Mouse (Mus musculus): ENCODE measurements around the gene Caml.
"Not testable (repeated sequence)": the region's sequence is repeated elsewhere in the genome, so short reads cannot be mapped to it uniquely, and the experiment has no call there.

The Caml gene

DNA sequence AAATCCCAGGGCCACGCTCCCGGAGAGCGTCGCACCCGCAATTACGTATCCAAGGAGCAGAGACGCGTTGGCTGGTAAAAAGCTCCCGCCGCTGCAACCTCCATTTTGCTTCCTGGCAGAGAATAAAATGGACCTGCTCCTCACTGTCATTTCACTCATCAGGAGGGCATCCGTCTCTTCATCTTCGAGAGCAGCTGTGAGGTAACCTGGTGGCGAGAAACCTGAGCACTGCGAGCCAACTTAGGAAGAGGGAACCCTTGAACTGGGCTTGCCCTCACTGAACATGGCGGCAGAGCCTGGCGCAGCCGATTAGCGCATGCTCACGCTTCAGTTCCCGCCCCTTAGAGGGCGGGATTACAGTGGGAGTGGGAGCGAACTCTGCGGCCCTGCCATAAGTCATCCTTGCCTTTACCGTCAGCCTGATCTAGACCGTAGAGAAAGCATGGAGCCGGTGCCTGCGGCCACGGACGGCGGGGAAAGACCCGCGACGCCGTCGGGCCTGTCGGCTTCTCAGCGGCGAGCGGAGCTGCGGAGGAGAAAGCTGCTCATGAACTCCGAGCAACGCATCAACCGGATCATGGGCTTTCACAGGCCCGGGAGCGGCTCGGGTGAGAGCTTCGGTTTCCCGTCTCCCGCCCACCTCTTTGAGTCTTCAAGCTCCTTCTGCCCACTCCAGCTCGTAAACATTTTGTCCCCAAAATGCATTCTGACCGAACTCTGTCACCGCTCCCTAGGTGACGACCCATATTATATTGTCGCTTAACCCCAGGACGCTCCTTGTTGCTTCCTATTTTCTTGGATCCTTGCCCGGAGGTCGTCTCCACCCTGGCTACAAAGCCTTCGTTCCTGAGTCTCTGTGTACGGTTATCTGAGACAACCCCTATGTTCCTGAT is at the start of gene Caml:
TSS of gene Caml (plus strand) at position 357 of the 893 bp plus-strand sequence.
- peak; percentile 76 to 83 for DNase-seq (ENCODE audit: low spot score in 2 of 2)

DNA sequence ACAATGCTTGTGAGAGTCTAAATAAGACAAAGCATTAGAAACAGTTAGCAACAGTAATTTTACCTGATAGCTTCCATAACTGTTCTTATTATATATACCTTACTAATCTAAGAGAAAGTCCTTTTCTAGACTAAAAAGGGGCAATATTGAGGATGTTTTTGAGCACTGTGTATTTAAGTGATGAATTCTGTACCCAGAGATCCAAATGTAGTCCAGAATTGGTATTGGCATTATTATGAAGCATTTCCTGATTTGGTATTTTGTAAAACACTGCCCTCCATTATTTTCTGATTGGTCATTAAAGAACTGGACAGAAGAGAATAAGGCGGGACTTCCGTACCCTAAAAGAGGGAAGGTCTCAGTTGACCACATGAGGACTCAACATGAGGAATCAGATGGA is 49.4 kb upstream of the Caml start, which contains the start of gene Tmed9:
TSS of gene Tmed9 (plus strand) at position 301 of the 400 bp plus-strand sequence.
- no peak for DNase-seq (ENCODE audit: low spot score in 2 of 2)

DNA sequence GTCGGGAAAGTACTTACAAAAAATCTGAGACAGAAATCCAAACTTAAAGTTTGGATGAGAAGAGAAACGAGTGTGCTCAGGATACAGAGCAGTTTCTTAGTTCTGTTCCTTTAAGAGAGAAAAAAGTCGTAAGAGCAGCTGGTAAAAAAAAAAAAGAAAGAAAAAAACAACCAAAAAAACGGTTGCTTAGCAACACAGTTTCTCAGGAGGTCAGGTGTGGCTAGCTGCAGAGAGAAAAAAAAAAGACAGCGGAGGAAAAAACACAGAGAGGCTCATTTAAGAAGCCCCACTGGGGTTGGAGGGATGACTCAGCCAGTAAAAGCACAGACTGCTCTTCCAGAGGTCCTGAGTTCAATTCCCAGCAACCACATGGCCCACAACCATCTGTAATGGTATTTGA is 48.5 kb upstream of the Caml start:
- DNase-seq (ENCODE audit: low spot score in 2 of 2) = no peak

DNA sequence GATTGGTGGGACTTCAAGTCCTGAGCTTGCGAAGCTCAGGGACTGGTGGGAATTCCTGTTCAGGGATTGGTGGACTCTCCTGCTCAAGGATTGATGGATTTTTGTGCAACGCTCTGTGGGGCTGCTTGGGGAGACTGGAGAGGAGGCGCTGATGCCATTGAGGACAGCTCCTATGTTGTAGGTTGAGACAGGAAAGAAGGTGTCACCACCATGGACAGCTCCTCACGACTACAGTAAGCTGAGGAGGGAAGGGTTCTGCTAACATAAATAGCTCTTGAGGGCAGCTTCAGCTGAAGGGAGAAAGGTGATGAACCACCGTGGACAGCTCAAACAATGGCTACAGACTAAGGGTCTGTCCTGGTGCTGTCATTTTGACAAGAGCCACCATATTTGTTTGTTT is 46.9 kb upstream of the Caml start:
- DNase-seq (ENCODE audit: low spot score in 2 of 2) = no peak

DNA sequence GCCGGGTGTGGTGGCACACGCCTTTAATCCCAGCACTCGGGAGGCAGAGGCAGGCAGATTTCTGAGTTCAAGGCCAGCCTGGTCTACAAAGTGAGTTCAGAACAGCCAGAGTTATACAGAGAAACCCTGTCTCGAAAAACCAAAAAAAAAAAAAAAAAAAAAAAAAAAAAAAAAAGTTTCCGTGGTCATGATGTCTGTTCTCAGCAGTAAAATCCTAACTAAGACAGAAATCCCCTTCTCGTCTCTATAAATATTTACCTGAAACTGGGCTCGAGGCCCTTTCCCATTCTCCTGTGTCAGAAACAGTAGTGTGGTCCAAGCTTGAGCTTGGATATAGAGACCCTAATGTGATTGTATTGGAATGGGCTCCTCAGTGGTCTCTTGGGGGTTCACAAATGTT is 45.9 kb upstream of the Caml start:
- DNase-seq (ENCODE audit: low spot score in 2 of 2) = not testable (repeated sequence)

DNA sequence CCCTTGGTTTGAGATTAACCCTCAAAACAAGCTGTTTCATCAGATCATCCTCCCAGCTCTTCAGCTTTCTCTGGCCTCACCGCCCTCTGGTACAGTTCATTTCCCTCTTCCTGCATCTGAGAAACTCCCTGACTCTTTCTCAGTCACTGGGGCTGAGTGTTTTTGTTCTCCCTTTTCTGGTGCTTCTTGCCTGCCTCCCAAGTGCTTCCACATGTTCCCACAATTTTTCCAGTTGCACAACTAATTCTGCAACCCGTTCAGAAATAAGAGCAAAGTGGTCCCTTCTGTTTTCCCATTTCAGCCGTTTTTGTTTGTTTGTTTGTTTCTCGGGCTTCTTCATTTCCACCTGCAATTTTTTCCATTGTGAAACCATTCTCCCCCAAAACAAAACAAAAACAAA is 44.7 kb upstream of the Caml start:
- DNase-seq (ENCODE audit: low spot score in 2 of 2) = no peak

DNA sequence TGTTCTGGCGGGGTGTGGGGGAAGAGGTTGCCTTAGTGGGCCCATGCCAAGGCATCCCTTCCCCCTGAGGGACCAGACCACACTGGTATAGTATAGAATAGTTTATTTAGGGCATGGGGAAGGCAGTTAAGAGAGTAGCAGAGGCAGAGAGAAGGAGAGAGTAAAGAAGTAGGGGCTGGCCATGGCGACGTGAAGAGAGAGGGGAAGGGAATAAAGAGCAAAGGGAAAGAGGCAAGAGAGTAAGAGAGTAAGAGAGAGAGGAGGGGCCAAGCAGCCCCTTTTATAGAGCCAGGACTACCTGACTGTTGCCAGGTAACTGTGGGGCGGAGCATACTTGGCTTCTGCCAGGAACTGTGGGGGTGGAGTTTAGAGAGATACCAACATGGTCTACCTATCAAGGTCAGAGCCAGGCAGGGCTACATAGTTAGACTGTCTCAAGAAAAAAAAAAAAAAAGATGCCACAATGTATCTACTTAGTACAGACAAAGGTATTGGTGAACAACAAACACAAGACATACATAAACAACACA is 30.8 kb upstream of the Caml start:
- DNase-seq (ENCODE audit: low spot score in 2 of 2) = no peak

DNA sequence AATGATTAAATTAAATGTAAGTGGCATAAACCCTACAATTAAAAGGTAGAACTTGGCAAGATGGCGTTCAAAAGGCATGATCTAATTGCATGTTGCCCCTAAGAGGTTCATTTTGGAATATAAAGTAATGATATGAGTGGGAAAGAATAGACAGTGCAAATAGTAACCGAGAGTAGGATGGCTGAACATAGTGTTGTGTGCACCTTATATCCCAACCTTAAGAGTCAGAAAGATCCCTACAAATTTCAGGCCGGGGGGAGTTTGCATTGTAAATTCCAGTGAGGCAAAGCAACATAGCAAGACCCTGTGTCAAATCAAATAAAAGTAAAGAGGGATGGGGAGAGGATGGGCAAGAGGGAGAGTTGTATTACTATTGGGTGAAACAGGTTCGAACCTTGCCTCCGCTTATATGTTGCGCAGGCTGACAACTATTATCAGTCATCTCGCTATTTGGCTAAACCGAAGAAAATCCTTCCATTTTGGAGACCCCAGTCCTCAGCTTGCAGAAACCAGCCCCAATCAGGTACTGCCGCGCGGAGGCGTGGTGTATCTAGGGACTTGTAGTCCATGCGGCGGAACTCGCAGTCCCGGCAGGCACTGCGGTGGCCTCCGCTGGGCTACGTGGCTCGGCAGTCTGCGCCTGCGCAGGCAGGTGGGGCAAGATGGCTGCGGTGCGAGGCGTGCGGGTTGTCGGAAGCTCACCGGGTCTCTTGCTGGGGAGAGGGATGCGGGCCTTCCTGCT is 30.1 kb upstream of the Caml start:
- peak; percentile 92 to 95 for DNase-seq (ENCODE audit: low spot score in 2 of 2)

DNA sequence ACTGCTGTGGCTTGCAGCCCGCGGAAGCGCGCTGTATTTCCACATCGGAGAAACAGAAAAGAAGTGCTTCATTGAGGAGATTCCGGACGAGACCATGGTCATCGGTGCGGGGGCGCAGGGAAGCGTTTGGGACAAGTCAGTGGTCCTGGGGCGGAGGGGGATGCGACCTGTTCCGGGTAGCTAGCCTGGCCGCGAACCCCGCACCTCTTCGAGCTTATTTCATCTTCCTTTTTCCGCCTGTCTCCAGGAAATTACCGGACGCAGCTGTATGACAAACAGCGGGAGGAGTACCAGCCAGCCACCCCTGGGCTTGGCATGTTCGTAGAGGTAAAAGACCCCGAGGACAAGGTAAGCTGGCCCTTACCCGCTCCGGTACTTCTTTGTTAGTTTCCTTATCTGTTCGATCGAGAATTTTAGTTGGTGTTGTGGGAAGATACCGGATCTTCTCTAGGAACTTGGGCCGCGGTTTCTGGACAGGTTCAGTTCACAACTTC is 29.5 kb upstream of the Caml start:
- no peak for DNase-seq (ENCODE audit: low spot score in 2 of 2)

DNA sequence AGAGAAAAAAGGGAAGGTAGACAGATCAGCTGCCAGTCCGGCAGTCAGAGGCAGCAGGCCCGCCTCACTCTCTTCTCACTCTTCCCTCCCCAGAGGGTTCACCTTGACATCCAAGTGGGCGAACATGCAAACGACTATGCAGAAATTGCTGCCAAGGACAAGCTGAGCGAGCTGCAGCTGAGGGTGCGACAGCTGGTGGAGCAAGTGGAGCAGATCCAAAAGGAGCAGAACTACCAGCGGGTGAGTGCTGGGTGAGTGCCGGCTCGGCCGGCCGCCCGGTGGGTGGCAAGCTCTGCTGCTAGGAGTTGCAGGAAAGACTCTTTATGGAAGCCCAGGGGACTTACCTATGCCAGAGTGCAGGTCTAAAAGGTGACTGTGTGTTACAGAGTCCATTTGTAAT is 27.4 kb upstream of the Caml start:
- DNase-seq (ENCODE audit: low spot score in 2 of 2) = no peak

DNA sequence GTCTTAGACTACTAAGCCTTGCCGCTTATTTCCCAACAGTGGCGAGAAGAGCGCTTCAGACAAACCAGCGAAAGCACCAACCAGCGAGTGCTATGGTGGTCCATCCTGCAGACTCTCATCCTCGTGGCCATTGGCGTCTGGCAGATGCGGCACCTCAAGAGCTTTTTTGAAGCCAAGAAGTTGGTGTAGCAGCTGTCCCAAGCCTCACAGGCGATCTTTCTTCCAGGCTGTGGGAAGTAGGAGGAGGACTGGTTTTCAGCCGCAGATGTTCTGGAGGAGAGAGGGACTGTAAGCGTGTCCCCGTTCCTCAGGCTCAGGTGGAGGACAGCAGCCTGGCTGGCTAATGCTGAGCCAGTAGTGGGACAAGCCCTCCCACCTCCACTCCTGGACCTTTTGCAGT is 26.0 kb upstream of the Caml start:
- no peak for DNase-seq (ENCODE audit: low spot score in 2 of 2)

DNA sequence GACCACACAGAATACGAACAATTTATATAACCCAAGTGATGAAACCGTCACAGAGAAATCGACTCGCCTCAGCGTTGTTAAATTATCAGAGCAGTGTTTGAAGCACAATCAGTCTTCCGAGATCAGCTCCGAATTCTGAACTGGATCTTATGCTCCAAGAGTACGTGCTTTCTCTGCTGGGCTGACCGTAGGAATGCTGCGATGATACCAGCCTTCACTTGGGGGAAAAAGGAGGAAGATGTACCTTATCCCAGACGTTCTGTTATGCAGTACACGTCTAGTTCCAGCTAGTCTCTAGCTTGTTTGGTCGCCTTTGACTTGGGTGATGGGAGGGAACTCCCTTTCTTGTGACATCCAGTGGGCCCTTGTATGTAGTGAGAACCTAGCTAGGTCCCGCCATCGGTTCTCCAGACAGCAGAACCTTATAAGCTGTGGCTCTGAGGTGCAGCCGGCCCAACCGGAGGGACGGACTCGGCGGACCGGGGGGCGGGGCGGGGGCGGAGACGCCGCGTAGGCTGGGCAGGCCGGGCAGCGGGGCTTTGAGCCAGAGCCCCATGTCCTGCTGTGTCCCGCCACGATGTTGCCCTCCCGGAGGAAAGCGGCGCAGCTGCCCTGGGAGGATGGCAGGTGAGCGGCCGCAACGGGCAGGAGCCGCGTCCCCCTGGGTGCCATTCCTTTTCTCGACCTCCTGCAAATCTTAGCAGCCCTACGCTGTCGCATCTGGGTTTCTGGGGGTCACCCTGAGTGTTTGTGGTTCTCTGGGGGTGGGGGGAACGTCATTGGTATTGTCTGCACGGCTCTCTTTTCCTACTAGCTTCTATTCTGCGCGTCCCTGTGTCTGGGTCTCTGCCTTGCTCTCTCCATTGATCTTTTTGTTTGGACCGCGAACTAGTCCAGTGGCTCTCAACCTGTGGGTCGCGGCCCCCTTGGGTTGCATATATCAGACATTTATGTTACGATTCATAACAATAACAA is 23.0 kb upstream of the Caml start, which contains the start of gene B4galt7:
TSS of gene B4galt7 (plus strand) at position 331 of the 975 bp plus-strand sequence.
- DNase-seq (ENCODE audit: low spot score in 2 of 2) = peak; percentile 73 to 84

DNA sequence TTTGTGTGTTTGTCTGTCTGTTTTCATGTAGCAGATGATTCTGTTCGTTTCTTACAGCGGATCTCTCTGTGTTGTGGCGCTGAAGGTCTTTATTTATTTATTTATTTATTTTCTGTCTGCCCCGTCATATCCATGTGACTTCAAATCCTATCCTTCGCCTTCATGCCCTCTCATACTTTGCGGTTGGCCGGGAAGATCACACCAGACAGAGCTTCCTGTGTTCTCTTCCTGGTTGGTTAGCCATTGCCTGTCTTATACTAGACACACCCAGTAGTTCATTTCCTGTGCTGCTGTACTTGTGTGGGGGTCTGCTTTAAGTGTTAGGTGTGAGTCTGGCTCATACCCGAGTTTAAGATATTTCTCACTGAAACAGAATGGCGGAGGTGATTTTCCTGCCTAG is 22.1 kb upstream of the Caml start:
- DNase-seq (ENCODE audit: low spot score in 2 of 2) = no peak

DNA sequence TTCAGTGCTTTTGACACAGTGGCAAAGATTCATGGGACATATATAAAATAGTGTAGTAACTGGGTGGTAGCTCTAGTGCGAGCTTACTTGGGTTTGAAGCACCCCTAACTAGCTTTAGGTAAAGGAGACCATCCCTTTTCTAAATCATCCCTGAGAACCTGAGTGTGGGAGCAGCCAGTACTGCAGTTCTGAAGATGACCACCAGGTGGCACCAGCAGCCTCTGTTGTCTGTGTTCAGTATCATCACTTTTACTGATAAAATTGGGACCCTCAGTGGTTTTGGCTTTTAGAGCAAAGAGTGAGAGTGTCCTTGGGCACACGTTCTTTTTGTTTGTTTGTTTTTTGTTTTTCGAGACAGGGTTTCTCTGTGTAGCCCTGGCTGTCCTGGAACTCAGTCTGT is 21.2 kb upstream of the Caml start:
- DNase-seq (ENCODE audit: low spot score in 2 of 2) = peak; percentile 68 to 82

DNA sequence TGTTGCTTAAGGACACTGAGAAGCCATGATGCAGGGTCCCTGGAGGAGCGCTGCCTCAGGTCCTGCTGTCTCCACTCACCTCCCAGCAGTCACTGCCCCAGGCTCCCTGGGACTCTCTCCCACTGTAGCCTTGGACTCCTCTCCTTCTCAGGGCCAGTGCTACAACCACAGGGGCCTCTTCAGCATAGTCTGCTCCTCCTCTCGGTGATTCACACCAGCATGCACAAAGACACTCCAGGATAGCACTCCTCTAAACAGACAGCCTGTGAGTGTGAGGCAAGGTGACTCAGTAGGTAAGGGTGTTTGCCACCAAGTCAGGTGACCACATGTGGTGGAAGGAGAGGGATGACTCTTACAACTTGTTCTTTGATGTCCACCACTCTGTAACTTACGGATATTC is 18.2 kb upstream of the Caml start:
- no peak for DNase-seq (ENCODE audit: low spot score in 2 of 2)

DNA sequence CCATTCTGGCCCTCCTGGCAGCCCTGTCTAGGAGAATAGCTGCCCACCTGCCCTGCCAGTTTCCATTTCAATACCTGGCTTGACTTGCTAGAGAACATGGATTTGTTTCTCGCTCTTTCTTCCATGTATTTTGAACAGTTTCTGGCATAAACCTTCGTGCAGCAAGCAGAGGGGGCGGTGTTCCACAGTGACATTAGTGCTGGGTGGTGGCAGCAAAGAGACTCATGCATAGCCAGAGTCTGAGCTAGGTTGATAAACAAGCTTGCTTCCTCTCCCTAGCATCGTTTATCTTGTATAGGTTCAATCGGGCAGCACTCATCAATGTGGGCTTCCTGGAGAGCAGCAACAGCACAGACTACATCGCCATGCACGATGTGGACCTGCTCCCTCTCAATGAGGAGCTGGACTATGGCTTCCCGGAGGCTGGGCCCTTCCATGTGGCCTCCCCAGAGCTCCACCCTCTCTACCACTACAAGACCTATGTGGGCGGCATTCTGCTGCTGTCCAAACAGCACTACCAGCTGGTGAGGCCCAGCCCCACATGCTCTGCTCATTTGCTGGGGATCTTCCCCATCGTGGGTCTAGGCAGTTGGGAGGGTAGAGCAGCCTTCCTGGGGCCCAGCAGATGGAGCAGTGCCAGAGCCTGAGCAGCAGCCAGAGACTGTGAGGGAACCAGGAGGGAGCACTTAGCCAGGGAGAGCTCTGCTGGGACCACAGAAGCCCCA is 15.7 kb upstream of the Caml start:
- DNase-seq (ENCODE audit: low spot score in 2 of 2) = no peak

DNA sequence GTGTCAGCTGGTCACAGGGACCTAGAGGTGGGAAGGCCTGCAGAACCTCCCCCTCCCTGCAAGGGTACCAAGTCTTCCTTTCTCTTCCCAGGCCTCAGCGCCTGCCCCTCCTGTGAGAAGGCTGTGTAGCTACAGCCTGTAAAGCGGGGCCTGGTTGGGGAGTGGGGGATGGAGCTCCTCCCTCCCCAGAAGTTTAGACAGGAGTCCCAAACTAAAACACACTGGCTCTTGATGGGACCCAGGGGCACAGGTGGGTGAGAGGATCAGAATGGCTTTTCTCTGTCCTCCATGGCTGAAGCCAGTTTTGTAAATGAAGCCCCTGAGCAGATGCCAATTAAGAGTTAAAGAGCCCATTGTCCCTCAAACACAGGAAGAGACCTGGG is 15.2 kb upstream of the Caml start:
- DNase-seq (ENCODE audit: low spot score in 2 of 2) = no peak

DNA sequence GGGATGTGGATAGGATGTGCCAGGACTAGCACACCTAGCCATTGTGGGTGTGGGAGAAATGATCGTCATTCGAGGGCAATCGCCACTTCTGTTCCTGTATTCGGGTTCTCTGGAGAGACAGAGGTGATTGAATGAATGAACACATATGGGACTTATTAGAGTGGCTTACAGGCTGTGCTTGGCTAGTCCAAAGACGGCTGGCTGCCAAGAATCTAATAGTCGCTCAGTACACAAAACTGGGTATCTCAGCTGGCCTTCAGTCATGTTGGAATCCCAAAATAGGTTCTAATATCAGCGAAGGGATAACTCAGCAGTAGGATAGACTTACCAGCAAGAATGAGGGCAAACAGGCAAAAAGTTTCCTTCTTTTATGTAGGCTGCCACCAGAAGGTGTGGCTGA is 10.8 kb upstream of the Caml start:
- no peak for DNase-seq (ENCODE audit: low spot score in 2 of 2)

DNA sequence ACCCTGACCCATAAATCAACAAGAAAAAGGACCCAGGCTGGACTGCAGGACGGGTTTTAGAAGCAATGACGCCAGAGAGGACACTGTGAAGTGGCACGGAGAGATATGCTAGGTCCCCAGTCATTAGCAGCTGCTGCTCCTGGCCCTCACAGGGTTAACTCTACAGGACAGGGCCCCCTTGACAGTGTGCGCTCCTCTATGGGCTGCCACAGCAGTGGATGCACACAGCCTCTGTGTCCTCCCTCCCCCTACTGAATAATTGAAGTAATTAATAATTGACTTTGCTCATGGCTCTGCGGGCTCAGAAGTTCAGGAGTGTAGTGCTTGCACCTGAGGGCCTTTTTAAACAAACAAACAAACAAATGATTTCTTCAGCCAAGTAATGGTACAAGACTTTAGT is 9.3 kb upstream of the Caml start:
- DNase-seq (ENCODE audit: low spot score in 2 of 2) = no peak

DNA sequence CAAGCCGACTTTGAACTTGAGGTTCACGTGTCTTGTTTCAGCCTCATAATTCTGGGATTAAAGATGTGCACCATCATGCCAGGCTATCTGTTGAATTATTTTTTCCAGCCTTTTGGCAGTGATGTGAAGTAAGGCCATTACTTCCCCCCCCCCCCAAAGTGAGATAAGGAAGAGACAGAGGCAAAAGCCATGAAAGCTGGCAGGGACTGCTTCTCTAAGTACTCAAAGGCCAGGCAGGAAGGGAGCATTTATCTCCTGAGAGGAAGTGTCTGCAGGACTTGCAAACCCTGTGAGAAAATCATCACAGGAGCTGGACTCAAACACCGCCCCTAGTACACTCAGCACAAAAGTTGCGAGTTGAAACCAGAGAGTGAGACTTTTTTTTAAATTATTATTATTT is 3.5 kb upstream of the Caml start:
- no peak for DNase-seq (ENCODE audit: low spot score in 2 of 2)

DNA sequence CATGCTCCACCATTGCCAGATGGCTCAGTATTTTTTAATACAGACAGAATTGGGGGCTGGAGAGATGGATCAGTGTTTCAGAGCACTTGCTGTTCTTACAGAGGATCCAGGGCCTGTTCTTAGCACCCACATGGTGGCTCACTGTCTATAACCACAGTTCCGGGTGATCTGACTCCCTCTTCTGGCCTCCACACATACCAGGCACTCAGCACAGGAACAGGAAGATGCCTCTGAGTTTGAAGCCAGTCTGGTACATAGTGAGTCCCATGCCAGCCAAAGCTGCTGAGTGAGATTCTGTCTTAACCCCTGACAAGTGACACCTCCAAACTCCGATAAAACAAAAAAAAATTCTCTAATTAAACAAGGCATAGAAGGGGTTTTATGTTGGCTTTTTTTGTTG is 2.5 kb upstream of the Caml start:
- no peak for DNase-seq (ENCODE audit: low spot score in 2 of 2)
